Mouse (Mus musculus): Measurements from ENCODE around the gene Hoxd9. TPM values are rescaled to one million over a fixed set of nuclear protein-coding genes. Genes with fewer than 3 reads are reported as not detected.

Gene Hoxd9
- polyA plus RNA-seq, 1 experiment from 2014 or later: 8.7 TPM

DNA sequence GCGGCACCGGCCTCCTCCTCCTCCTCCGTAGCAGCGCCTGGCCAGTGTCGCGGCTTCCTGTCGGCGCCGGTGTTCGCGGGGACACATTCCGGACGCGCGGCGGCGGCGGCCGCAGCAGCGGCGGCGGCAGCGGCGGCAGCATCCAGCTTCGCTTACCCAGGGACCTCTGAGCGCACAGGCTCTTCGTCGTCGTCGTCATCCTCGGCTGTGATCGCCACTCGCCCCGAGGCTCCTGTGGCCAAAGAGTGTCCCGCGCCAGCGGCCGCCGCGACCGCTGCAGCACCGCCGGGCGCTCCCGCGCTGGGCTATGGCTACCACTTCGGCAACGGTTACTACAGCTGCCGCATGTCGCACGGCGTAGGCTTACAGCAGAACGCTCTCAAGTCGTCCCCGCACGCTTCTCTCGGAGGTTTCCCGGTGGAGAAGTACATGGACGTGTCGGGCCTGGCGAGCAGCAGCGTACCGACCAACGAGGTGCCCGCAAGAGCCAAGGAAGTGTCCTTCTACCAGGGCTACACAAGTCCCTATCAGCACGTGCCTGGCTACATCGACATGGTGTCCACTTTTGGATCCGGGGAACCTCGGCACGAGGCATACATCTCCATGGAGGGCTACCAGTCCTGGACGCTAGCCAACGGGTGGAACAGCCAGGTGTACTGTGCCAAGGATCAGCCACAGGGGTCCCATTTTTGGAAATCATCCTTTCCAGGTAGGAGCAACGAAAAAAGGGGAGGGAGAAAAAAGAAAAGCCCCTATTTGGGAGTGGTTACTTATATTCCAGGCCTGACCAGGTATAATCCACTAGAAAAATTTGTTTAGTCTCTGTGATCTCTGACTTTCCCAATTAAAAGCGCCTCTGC lies 28.9 kb upstream of the Hoxd9 start:
- TF ChIP-seq CTCF (IDR thresholded peaks at IDR 0.05): no peak
- DNase-seq (ENCODE audit: low read depth, low spot score): no peak
- no peak for ATAC-seq
- ChIA-PET CTCF (interaction anchor here (1.3 kb wide), 1 partner anchor 18 kb away, joined by 3 read pairs; no protein-coding TSS in a partner anchor), POLR2A (no interaction called here)
- H3K27me3 ChIP-seq: peaks cover 53% of the 10 kb centered on the region
- in situ Hi-C loops (cut with MboI; ENCODE audit: low pct_unique_long_range_greater_than_20kb): loop anchor here (25.0 kb wide), 2 partner anchors 881 to 1106 kb away; partner anchors contain the start of gene Chn1

GRCm38 (mm10) chr2:74669230-74669578 lies 28.3 kb upstream of the Hoxd9 start:
- CTCF ChIA-PET: interaction anchor here (1.3 kb wide), 1 partner anchor 17 kb away, joined by 3 read pairs; no protein-coding TSS in a partner anchor
- DNase-seq (ENCODE audit: low read depth, low spot score) (no peak), ATAC-seq (no peak)
- H3K27me3 ChIP-seq: peaks cover 52% of the 10 kb centered on the region
- no peak for TF ChIP-seq CTCF (IDR thresholded peaks at IDR 0.05)
- POLR2A ChIA-PET: no interaction called here
- in situ Hi-C loops (cut with MboI; ENCODE audit: low pct_unique_long_range_greater_than_20kb): loop anchor here (25.0 kb wide), 2 partner anchors 882 to 1107 kb away; partner anchors contain the start of gene Chn1

DNA sequence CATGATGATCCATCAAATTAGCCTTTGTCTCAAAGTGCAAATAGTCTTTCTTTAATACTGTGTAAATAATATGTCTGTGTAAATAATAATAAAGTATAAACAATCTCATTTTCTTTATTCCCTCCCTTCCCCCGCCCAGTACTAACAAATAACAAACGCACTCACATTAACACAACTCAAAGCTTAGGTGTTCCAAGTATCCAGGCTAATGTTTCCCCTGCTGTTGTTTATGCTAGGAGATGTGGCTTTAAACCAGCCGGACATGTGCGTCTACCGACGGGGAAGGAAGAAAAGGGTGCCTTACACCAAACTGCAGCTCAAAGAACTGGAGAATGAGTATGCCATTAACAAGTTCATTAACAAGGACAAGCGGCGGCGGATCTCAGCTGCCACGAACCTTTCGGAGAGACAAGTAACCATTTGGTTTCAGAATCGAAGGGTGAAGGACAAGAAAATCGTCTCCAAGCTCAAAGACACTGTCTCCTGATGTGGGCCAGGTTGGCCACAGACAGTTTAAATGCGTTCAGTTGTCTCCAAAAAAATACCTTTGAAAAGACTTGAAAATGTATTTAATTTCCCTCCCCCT lies 27.8 kb upstream of the Hoxd9 start:
- DNase-seq (ENCODE audit: low read depth, low spot score): no peak
- ChIA-PET CTCF (interaction anchor here (1.3 kb wide), 2 partner anchors 9 to 17 kb away, joined by 3 read pairs; no protein-coding TSS in a partner anchor), POLR2A (no interaction called here)
- TF ChIP-seq CTCF (IDR thresholded peaks at IDR 0.05): no peak
- in situ Hi-C loops (cut with MboI; ENCODE audit: low pct_unique_long_range_greater_than_20kb): loop anchor here (25.0 kb wide), 2 partner anchors 882 to 1107 kb away; partner anchors contain the start of gene Chn1
- H3K27me3 ChIP-seq: peaks cover 47% of the 10 kb centered on the region
- ATAC-seq: no peak

- CTCF ChIA-PET: interaction anchor here (1.3 kb wide), 1 partner anchor 10 kb away, joined by 3 read pairs; no protein-coding TSS in a partner anchor
- DNase-seq (ENCODE audit: low read depth, low spot score): no peak
- in situ Hi-C loops (cut with MboI; ENCODE audit: low pct_unique_long_range_greater_than_20kb): loop anchor here (25.0 kb wide), 2 partner anchors 883 to 1108 kb away; partner anchors contain the start of gene Chn1
- peaks cover 45% of the 10 kb centered on the region for H3K27me3 ChIP-seq
- TF ChIP-seq CTCF (IDR thresholded peaks at IDR 0.05): no peak
- POLR2A ChIA-PET: interaction anchor here (0.7 kb wide), 1 partner anchor 440 kb away, joined by 3 read pairs; no protein-coding TSS in a partner anchor
- ATAC-seq: no peak
These were observed 26.8 kb upstream of the Hoxd9 start for GRCm38 (mm10) chr2:74670632-74671188.

- DNase-seq (ENCODE audit: low read depth, low spot score) (no peak), ATAC-seq (no peak)
- CTCF ChIA-PET: no interaction called here
- TF ChIP-seq CTCF (IDR thresholded peaks at IDR 0.05): no peak
- POLR2A ChIA-PET: no interaction called here
- peaks cover 38% of the 10 kb centered on the region for H3K27me3 ChIP-seq
- in situ Hi-C loops (cut with MboI; ENCODE audit: low pct_unique_long_range_greater_than_20kb): loop anchor here (25.0 kb wide), 2 partner anchors 885 to 1110 kb away; partner anchors contain the start of gene Chn1
These were observed 25.7 kb upstream of the Hoxd9 start for GRCm38 (mm10) chr2:74671847-74672246.

DNA sequence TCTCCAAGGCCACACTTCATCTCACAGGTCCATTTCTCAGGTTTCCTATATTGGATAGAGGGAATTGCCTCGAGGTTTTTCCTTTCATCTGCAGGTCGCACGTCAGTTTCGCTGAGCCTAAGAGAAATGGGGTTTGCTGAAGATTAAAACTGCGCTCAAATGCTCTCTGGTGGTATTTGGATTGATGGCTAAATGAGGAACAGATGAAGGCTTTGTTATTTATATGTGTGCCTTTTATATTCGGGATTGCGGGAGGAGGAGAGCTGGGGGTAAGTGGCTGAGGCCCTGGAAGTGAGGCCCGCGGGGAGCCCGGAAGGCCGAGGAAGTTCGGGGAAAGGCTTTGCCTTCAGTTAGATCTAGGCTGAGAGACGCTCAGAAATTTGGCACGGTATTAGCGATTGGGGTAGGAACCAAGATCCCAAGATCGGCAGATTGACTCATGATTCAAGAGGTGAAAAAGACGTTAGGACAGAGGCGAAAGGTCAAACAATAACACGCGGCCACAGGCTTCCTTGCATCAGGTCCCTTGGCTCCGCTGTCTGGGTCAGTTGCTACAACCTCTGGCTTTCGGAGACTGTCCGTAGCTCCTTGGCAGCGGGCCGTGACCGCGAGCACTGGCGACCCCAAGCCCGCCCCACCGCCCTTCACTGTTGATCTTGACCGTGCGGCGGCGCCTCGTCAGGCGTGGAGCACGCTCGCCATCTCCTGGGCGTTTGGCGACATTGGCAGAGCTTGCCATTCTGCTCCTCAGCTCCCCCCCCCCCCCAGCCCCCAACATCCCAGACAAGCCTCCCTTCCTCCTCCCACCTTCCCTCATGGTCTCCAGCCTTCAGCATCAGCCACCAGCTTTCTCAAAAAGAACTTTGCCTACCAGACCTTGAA lies 24.8 kb upstream of the Hoxd9 start:
- ChIA-PET POLR2A (interaction anchor here (0.6 kb wide), 1 partner anchor 478 kb away, joined by 3 read pairs; no protein-coding TSS in a partner anchor), CTCF (interaction anchor here (0.6 to 0.8 kb wide), 2 partner anchors 9 to 689 kb away, joined by 3 read pairs; no protein-coding TSS in a partner anchor)
- in situ Hi-C loops (cut with MboI; ENCODE audit: low pct_unique_long_range_greater_than_20kb): loop anchor here (25.0 kb wide), 2 partner anchors 885 to 1110 kb away; partner anchors contain the start of gene Chn1
- no peak for ATAC-seq
- no peak for TF ChIP-seq CTCF (IDR thresholded peaks at IDR 0.05)
- peaks cover 31% of the 10 kb centered on the region for H3K27me3 ChIP-seq
- DNase-seq (ENCODE audit: low read depth, low spot score): no peak

GRCm38 (mm10) chr2:74673835-74674425 lies 23.6 kb upstream of the Hoxd9 start:
- ChIA-PET POLR2A (no interaction called here), CTCF (no interaction called here)
- no peak for TF ChIP-seq CTCF (IDR thresholded peaks at IDR 0.05)
- DNase-seq (ENCODE audit: low read depth, low spot score): no peak
- peaks cover 33% of the 10 kb centered on the region for H3K27me3 ChIP-seq
- ATAC-seq: no peak
- in situ Hi-C loops (cut with MboI; ENCODE audit: low pct_unique_long_range_greater_than_20kb): loop anchor here (25.0 kb wide), 2 partner anchors 887 to 1112 kb away; partner anchors contain the start of gene Chn1

- H3K27me3 ChIP-seq: peaks cover 25% of the 10 kb centered on the region
- POLR2A ChIA-PET: no interaction called here
These were observed 22.5 kb upstream of the Hoxd9 start, which contains the start of gene Hoxd12 for GRCm38 (mm10) chr2:74674881-74675665. Hoxd12 (plus strand) TSS chr2:74675013.

More at GRCm38 (mm10) chr2:74674881-74675665, 22.5 kb upstream of the Hoxd9 start, which contains the start of gene Hoxd12:
- in situ Hi-C loops (cut with MboI; ENCODE audit: low pct_unique_long_range_greater_than_20kb): loop anchor here (25.0 kb wide), 3 partner anchors 888 to 1113 kb away; partner anchors contain the start of gene Chn1
- CTCF ChIA-PET: no interaction called here
- DNase-seq (ENCODE audit: low read depth, low spot score) (no peak), ATAC-seq (no peak)
- TF ChIP-seq CTCF (IDR thresholded peaks at IDR 0.05): no peak
